Mouse (Mus musculus) megakaryocyte, embryonic 14.5 days (primary cell): ENCODE measurements around the gene St7.

Experiments used
- FLI1 ChIP-seq: IDR thresholded peaks from 2 replicates; pipeline ENCODE4 v1.6.1; 2012; ENCODE audit warnings: low read length, inconsistent platforms, mixed read lengths
- GATA1 ChIP-seq: IDR thresholded peaks from 3 replicates; pipeline ENCODE4 v1.6.1; 2012; ENCODE audit warnings: mixed read lengths, low read length, inconsistent platforms, borderline replicate concordance

DNA sequence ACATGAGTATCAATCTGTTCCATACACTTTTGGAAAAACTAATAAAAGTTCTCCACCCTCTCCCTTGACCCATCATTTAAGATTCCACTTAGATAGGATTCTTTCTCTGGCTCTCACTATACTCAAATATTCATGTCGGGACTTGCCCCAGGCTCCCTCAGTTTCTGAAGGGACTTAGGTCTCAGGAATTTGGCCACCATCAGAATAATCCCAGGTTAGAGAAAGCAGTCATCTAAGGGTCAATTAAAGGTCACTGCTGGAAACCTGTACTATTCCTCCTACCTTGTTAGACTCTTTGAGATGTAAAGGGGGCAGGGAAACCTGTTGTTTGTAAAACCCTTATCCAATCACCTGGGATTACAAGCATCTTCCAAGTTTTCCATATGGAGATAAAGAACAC is 284.4 kb downstream of the St7 start:
- no peak for TF ChIP-seq GATA1
- TF ChIP-seq FLI1, result no peak
